Mouse (Mus musculus) brown adipose tissue, adult 24 weeks (tissue): Measurements from ENCODE around the gene Ccdc33. TPM values are rescaled to one million over a fixed set of nuclear protein-coding genes. Genes with fewer than 3 reads are reported as not detected.

Source experiments
- H3K27ac ChIP-seq: fragments of 200-500 bp; replicated peaks from 2 replicates; pipeline ENCODE4 v1.5.1; 2012; ENCODE audit warnings: low read depth, mild to moderate bottlenecking, low read length
- H3K4me1 ChIP-seq: fragments of 200-500 bp; 2 replicates; pipeline ENCODE4 v1.6.1; 2012; ENCODE audit warnings: low read length, mixed read lengths; ENCODE audit not compliant: control insufficient read depth, insufficient read depth, insufficient read length
- H3K4me3 ChIP-seq: fragments of 200-500 bp; 2 replicates; pipeline ENCODE4 v1.5.1; 2012; ENCODE audit warnings: low read depth, mild to moderate bottlenecking, low read length, moderate library complexity; ENCODE audit not compliant: insufficient read depth
- polyA plus RNA-seq: library from polyadenylated mRNA; stranded (reverse); fragments of >200 nt; gene quantifications from 2 replicates; pipeline ENCODE4 v1.2.4, GENCODE M21; 2012; ENCODE audit not compliant: missing spikeins, insufficient read depth, insufficient read length

The Ccdc33 gene
- polyA plus RNA-seq, 1 experiment, result not detected

DNA sequence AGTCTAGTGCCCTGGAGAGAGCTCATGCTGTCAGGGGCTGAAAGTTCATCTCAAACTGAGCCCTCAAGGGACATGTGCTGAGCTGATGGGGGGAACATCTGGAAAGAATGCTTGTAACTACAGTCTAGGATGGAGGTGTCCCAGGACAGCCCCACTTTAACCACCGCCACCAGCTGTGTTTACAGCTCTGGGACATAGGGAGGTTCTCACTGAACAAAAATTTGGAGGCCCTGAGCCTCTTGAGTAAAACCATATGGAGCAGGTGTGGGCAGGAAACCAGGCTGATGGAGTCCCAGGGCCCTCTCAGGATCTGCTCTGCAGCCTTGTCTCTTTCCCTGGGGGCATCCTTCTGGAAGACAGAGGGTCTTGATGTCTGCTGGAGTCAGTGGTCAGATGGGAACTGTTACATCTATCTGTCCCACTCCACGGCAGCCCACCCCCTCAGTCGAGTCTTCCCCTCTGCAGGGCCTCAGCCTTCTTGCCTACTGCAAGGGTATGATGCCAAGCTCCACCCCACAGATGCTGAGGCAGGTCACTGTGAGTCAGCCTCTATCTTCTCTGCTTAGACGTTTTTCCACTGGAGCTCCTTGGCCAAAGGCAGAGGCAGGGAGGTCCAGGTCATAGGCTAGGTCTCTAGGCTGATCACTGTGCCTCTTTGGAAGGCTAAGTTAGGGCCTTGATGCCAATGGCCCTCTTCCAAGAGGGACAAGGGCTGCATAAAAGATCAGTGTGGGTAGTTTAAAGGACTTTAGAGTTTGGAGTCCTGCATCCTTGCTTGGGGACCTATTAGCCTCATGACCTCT, 26.8 kb downstream of the Ccdc33 start:
- Histone ChIP-seq H3K4me1 (peaks cover 7% of the 10 kb centered on the region), H3K27ac (peak overlapping the region; percentile 77), H3K4me3 (no peak overlapping the region)

DNA sequence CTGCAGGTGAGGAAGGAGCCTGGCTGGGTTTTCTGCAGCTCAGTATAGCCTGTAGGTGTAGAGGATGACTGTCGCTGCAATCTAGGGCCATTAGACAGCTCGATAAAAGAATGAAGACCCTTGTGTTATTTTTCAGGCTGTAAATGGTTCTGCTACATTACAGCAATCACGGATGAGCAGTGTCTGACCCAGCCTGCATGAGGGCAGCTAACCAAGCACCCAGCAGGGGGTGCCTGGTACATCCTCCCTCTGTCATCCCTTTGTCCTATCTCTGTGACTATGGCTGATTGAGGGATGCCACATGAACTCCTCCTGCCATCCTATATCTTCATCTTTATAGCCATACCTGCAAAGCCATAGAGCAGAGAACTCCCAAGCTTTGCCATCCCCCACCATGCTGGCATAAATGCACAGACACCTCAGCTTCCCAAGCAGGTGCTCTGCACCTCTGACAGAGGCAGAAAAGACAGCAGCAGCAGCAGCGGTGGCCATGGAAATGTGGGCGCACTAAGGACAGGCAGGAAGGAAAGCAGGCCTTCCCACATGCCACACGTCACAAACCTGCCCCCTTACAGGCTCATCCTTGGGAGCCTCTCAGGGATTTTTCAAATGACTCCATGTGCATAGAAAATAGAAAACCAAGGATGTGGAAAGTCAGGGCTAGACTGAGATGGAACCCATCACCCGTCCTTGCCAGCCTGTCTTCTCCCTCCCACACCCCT, 31.2 kb downstream of the Ccdc33 start:
- H3K27ac ChIP-seq, result no peak overlapping the region
- no peak overlapping the region for H3K4me3 ChIP-seq
- peaks cover 7% of the 10 kb centered on the region for H3K4me1 ChIP-seq

DNA sequence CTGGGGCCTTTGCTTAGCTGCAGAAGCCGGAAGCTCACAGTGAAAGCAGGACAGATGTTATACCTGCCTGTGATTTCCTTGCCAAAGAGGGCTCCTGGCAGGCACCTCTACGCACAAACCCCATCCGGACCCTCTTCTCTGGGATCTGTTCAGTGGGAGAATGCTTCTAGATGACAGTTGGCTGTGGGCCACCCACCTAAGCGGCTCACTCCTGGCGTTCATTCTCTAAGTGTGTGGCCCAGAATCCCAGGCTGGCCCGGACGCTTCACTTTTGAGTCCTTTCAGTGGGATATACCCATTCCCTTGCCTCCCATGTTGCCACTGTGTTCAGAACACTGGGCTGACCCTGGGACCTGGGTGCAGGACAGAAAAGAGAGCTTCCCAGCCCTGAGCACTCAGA, 31.8 kb downstream of the Ccdc33 start:
- peaks cover 7% of the 10 kb centered on the region for H3K4me1 ChIP-seq
- no peak overlapping the region for H3K27ac ChIP-seq
- no peak overlapping the region for H3K4me3 ChIP-seq

DNA sequence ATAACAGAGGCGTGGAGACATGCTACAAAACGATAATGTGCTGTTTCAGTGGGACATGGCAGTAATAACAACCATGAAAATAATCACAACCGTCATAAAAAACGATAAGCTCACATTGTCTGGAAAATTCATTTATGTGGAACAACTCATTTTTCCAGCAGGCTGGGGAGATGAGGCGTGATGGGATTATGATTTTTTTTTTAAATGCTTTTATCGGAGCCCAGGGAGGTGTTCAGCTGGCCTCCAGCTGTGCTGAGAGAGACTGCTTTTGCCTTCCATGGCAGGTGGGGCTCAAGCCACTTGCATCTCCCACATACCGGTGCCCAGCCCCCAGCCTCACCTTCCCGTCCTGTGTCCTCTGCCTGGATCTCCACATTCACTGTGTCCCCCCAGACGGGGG, 32.4 kb downstream of the Ccdc33 start:
- no peak overlapping the region for H3K27ac ChIP-seq
- H3K4me3 ChIP-seq, result no peak overlapping the region
- H3K4me1 ChIP-seq, result peaks cover under 1% of the 10 kb centered on the region; the same call in 1 of the 2 replicates

DNA sequence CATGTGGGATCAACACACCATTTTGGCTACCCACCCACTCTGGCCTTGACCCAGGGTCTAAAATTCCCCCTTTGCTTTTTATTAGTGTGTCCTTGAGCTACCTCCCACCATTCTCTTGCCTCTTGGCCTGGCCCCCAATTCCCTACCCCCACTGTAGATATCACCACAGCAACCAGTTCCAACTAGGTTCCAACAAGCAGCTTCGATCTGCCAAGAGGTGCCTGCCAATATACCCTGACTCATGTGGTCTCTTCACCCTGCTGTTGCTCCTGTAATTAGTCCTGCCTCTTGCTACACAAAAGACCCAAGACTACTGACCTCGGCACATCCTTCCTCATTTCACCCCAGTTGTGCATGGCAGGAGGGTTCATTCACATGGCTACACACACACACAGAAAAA, 33.5 kb downstream of the Ccdc33 start:
- Histone ChIP-seq H3K4me3 (no peak overlapping the region), H3K4me1 (no peaks in the 10 kb centered on the region), H3K27ac (no peak overlapping the region)

DNA sequence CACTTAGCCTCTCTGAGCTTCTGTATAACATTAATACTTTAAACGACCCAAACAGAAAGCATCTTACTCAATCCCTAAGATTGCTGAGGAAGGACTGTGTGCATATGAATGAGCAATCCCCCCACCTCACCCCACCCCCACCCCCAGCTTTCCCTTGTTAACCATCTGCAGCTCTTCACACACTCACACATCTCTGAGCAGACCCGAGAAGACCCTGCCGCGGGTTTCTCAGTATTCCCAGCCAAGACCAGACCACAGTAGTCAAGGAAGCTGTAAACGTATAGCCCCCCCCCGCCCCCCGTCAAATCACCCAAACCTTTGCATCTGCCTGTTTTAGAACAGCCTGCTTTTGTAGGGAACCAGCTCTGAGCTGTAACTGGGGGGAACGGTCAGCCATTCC, 34.0 kb downstream of the Ccdc33 start:
- no peak overlapping the region for H3K4me3 ChIP-seq
- no peak overlapping the region for H3K27ac ChIP-seq
- no peaks in the 10 kb centered on the region for H3K4me1 ChIP-seq

DNA sequence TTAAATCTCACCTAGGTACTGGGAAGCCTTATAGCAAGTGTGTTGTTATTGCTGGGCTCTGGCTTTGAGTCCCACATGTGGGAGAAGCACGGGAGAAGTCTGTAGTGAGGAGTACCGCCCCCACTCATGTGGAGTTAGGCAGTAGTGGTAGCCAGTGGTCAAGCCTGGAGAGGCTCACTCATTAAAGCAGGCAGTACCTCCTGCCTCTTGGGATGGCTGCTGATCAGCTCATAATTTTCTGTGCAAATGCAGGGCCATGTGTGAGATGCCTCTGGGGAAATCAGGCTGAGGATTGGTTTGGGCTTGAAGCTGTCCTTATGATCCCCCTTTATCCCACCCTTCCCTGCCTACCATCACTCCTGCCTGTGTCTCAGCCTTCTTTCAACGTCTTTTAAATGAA, 44.1 kb downstream of the Ccdc33 start:
- no peaks in the 10 kb centered on the region for H3K4me1 ChIP-seq
- no peak overlapping the region for H3K4me3 ChIP-seq
- no peak overlapping the region for H3K27ac ChIP-seq

DNA sequence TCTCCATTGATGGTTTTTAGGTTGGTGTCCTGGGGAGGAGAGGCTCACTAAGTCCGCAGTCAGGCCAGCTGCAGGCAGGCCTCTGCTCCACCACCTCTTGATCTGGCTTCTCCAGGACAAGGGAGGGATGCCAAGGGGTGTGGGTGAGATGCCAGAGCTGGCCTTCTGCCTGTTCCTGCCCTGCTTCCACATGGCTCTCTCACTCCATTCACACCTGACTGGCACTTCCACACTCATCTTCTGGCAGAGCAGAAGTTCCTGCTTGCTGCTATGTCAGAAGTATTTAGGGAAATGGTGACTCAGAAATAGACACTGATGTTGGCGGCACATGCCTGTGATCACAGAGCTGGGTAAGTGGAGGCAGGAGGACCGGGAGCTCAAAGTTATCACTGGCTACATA, 51.1 kb downstream of the Ccdc33 start:
- Histone ChIP-seq H3K4me3 (no peak overlapping the region), H3K27ac (no peak overlapping the region), H3K4me1 (no peaks in the 10 kb centered on the region; the same call in 1 of the 2 replicates)

DNA sequence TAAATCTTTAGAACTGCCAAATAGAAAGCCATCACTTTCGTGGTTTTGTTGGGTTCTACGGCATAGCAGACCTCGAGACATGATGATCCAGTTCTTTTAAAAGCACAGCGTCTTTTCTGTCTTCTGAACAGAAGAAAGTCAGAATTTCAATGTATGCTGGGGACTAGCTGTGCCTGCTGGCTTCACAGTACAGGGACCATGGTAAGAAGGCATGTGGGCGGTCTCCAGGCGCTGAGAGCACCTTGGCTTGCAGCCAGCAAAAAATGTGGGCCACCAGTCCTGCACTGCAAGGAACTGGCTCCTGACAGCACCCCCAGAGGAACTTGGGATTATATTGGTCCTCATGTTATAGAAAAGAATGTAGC, 51.9 kb downstream of the Ccdc33 start:
- H3K4me3 ChIP-seq, result no peak overlapping the region
- no peak overlapping the region for H3K27ac ChIP-seq
- no peaks in the 10 kb centered on the region; the same call in 1 of the 2 replicates for H3K4me1 ChIP-seq

DNA sequence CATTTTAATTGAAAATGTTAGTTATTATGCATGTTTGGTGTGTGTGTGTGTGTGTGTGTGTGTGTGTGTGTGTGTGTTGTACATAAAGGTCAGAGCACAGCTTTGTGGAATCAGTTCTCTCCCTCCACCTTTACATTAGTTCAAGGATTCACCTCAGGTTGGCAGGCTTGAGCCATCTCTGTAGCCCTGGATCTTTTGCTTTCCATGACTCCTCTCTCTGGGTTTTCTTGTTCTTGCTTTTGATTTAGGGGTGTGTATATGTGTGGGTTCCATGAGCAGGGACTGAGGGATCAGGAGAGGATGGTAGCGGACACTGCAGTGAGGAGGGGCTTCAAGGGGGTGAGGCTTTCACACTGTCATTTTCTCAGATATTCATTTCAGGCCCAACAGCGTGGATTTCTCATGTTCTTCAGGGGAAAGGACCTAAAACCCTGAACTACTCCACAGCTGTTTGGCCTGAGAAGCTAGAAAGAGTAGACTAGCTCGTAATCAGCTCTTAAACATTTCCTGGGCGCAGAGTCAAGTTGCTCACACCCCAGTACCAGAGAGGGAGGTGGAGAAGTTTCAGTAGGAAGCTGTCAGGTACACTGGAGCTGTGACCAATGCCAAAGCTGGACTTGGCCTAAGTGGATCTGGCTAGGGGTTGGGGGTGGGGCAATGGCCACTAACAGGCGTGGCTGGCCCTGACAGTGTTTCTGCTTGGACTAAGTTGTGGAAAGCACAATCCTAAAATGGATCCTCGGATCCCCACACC, 52.5 kb downstream of the Ccdc33 start:
- H3K27ac ChIP-seq, result no peak overlapping the region
- H3K4me1 ChIP-seq, result no peaks in the 10 kb centered on the region; the same call in 1 of the 2 replicates
- no peak overlapping the region for H3K4me3 ChIP-seq

DNA sequence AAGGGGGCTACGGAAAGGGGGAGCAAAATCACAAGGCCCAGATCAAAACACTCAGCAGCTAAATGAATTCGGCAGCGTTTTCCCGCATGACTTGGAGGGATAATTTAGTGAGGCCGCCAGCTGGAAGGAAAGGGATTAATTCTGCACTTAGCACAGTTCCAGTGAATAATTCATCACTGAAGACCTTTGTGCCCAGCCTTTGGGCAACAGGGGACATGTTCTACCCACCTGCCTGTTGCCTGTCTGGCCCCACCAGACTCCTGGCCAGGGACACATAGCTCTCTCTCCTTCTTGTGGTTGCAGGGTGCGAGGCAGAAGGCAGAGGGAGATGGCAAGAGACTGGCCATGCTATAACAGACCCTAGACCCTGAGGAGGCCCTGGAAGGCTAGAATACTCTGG, 53.1 kb downstream of the Ccdc33 start:
- H3K4me3 ChIP-seq, result no peak overlapping the region
- H3K27ac ChIP-seq, result no peak overlapping the region
- H3K4me1 ChIP-seq, result no peaks in the 10 kb centered on the region; the same call in 1 of the 2 replicates

DNA sequence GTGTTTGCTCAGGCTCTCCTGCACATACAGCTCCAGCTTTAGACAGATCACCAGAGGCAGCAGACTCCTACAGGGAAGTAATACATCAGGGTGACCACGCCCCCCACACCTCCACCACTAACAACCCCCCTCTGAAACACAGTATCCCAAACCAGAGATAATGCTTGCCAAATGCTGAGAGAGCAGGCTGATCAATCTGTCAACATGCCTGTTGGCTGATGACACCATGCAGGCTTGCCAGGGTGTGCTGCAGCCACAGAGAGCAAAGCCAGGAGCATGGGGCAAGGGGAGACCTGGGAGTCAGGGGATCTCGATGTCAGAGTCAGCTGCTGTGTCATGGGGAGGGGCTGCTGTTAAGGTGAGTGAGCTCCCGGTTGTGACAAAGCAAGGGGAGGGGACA, 55.1 kb downstream of the Ccdc33 start, which contains the start of gene Stra6:
Gene Stra6, plus strand, starts transcription at position 258 of the 400 bp plus-strand sequence.
- Histone ChIP-seq H3K4me1 (no peaks in the 10 kb centered on the region; the same call in 1 of the 2 replicates), H3K4me3 (no peak within 1 kb of the TSS), H3K27ac (no peak within 1 kb of the TSS)

DNA sequence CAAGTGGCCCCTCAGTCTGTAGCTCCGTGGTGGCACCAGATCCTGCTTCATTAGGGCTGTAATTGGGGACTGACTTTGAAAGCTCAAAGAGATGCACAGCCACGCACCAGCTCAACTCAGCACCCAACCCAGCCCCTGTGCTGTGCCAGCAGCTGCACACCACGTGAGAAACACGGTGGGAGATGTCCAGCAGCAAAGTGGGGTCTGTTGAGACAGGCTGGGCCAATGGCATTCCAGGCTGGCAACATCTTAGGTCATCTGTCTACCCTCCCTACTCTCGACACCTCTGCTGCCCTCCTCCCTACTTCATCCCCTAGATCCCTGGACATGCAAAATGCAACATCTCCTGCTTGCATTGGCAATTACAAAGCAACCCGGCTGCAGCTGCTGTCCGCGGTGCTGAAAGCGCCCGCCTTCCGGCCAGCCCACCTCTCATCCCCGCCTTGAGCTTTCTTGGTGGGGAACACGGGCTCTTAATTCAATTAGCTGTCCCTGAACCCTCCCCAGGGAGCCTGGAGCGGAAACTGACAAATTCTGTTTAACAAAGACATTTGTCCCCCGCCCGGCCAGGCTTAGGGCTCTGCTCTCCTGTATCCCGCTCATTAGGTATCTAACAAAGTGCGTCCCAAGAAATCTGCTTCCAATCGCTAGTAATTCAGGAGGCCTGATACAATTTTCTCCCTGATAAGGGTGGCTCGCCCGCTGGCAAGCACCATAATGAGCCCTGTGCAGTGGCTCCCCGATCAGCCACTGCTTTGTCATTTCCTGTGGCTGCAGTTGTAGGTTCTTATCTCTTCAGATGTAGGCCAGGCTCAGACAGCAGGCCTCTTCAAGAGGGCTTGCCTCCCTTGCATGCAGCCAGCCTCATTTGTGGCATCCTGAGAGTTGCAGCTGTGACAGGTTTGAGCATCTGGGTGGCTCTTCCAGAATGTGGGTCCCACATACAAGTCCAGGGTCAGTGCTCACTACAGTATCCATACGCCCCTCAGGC, 57.7 kb downstream of the Ccdc33 start:
- Histone ChIP-seq H3K27ac (no peak overlapping the region), H3K4me3 (no peak overlapping the region), H3K4me1 (no peaks in the 10 kb centered on the region)

DNA sequence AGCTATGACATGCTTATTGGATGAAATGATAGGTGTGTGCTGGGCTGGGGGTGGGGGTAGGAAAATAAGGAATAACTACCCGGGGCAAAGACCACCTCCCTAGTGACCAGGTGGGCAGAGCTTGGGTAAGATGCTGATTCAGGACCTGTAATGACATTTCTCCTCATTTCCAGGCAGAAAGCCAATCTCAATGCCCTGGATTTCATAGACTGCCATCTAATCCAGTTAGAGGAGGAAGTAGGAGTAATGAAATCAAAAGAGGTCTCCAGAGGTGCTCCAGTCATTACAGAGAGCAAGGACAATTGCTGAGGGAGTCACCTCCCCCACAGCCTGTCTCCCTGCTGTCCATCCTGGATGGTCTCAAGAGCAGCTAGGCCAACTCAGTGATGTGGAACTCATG, 58.7 kb downstream of the Ccdc33 start:
- Histone ChIP-seq H3K4me1 (no peaks in the 10 kb centered on the region), H3K4me3 (no peak overlapping the region), H3K27ac (no peak overlapping the region)
